Mouse (Mus musculus) 3134 (cell line): ENCODE data around the gene Ptov1.

Source experiments
- DNase-seq: peaks from one replicate; pipeline ENCODE4 v3.0.0-alpha.2; 2011; ENCODE audit warnings: low spot score; ENCODE audit not compliant: insufficient read length; ENCODE audit errors: extremely low read depth

Ptov1 gene

GRCm38 (mm10) chr7:44860576-44861428, 8.8 kb downstream of the Ptov1 start:
- peak; percentile 54 for DNase-seq

- no peak for DNase-seq
Observed at GRCm38 (mm10) chr7:44859896-44860295, 9.7 kb downstream of the Ptov1 start.

- DNase-seq = peak; percentile 41
Observed at GRCm38 (mm10) chr7:44857905-44858304, 11.7 kb downstream of the Ptov1 start.

GRCm38 (mm10) chr7:44857042-44857552, 12.5 kb downstream of the Ptov1 start, which contains the start of gene Pnkp:
TSS of gene Pnkp (plus strand) at chr7:44857139.
- DNase-seq = peak; percentile 84

GRCm38 (mm10) chr7:44856265-44856916, 13.2 kb downstream of the Ptov1 start:
- DNase-seq = no peak

GRCm38 (mm10) chr7:44855036-44855435, 14.6 kb downstream of the Ptov1 start:
- no peak for DNase-seq

- peak; percentile 89 for DNase-seq
Observed at GRCm38 (mm10) chr7:44854356-44855031, 15.1 kb downstream of the Ptov1 start.

GRCm38 (mm10) chr7:44853596-44854355, 15.8 kb downstream of the Ptov1 start:
- DNase-seq = no peak

- DNase-seq = no peak
Observed at GRCm38 (mm10) chr7:44853065-44853464, 16.5 kb downstream of the Ptov1 start.

- no peak for DNase-seq
Observed at GRCm38 (mm10) chr7:44852259-44853027, 17.1 kb downstream of the Ptov1 start.

- DNase-seq = no peak
Observed at GRCm38 (mm10) chr7:44851625-44852234, 17.9 kb downstream of the Ptov1 start.

- DNase-seq = no peak
Observed at GRCm38 (mm10) chr7:44850789-44851624, 18.6 kb downstream of the Ptov1 start.

- peak; percentile 74 for DNase-seq
Observed at GRCm38 (mm10) chr7:44850146-44850545, 19.4 kb downstream of the Ptov1 start.

- peak; percentile 85 for DNase-seq
Observed at GRCm38 (mm10) chr7:44849416-44850111, 20.0 kb downstream of the Ptov1 start.

- peak; percentile 99 for DNase-seq
Observed at GRCm38 (mm10) chr7:44848561-44849415, 20.8 kb downstream of the Ptov1 start, which contains the start of the genes Akt1s1 and Tbc1d17. TSS of gene Akt1s1 (plus strand) at chr7:44848991. TSS of gene Tbc1d17 (minus strand) at chr7:44849079.

GRCm38 (mm10) chr7:44847772-44848171, 21.8 kb downstream of the Ptov1 start:
- no peak for DNase-seq

GRCm38 (mm10) chr7:44846804-44847203, 22.8 kb downstream of the Ptov1 start:
- no peak for DNase-seq
